Mouse (Mus musculus) MEL (cell line): ENCODE measurements around the gene Pde3b. TPM values are rescaled to one million over a fixed set of nuclear protein-coding genes. Genes with fewer than 3 reads are reported as not detected.
A peak's percentile ranks its signal among the peaks of the same experiment; 100 is the strongest.
"Not testable (repeated sequence)": the region's sequence is repeated elsewhere in the genome, so short reads cannot be mapped to it uniquely, and the experiment has no call there.

Experiments
- DNase-seq: peaks from one replicate; pipeline ENCODE4 v3.0.0; 2011; ENCODE audit warnings: low read depth, low spot score
- H3K27ac ChIP-seq: 2 replicates; pipeline ENCODE4 v1.5.1; 2012; ENCODE audit warnings: low read depth, mild to moderate bottlenecking, control low read depth, low read length, moderate library complexity; ENCODE audit not compliant: control insufficient read depth
- H3K27me3 ChIP-seq, 2 experiments: fragments of 150-350 bp in 1 of 2; sonication (generic) in 1 of 2; 2 replicates each; pipeline ENCODE4 v1.6.1; 2012; ENCODE audit warnings: low read length in 2 of 2, mild to moderate bottlenecking in 2 of 2, improper control_type of control experiment in 1 of 2, moderate library complexity in 1 of 2; ENCODE audit not compliant: insufficient read depth in 2 of 2, control insufficient read depth in 1 of 2
- H3K36me3 ChIP-seq, 2 experiments: 2 replicates each; pipeline ENCODE4 v1.6.1; 2012 to 2014; ENCODE audit warnings: low read length in 2 of 2, improper control_type of control experiment in 1 of 2, inconsistent platforms in 1 of 2, mild to moderate bottlenecking in 1 of 2; ENCODE audit not compliant: insufficient read depth in 2 of 2, control insufficient read depth in 1 of 2
- H3K4me1 ChIP-seq, 2 experiments: fragments of 150-350 bp in 1 of 2; sonication (generic) in 1 of 2; 2 replicates each; pipeline ENCODE4 v1.6.1; 2012; ENCODE audit warnings: low read length in 2 of 2, improper control_type of control experiment in 1 of 2, mild to moderate bottlenecking in 1 of 2; ENCODE audit not compliant: insufficient read depth in 2 of 2, control insufficient read depth in 1 of 2
- H3K4me3 ChIP-seq, 2 experiments: fragments of 150-350 bp in 1 of 2; sonication (generic) in 1 of 2; 2 replicates each; pipeline ENCODE4 v1.5.1; 2012; ENCODE audit warnings: low read depth in 2 of 2, low read length in 2 of 2, mild to moderate bottlenecking in 2 of 2, moderate library complexity in 2 of 2, control low read depth in 1 of 2, improper control_type of control experiment in 1 of 2; ENCODE audit not compliant: control insufficient read depth in 1 of 2, insufficient read depth in 1 of 2
- H3K79me2 ChIP-seq: 2 replicates; pipeline ENCODE4 v1.6.1; 2012; ENCODE audit warnings: mild to moderate bottlenecking, low read length, moderate library complexity; ENCODE audit not compliant: control insufficient read depth, poor library complexity, insufficient read depth
- H3K9ac ChIP-seq: 2 replicates; pipeline ENCODE4 v1.6.1; 2012; ENCODE audit warnings: low read depth, mild to moderate bottlenecking, control low read depth, low read length, moderate library complexity; ENCODE audit not compliant: control insufficient read depth, poor library complexity, severe bottlenecking
- H3K9me3 ChIP-seq: fragments of 150-350 bp; sonication (generic); replicated peaks from 2 replicates; pipeline ENCODE4 v1.6.1; 2012; ENCODE audit warnings: mild to moderate bottlenecking, low read length, improper control_type of control experiment, moderate library complexity; ENCODE audit not compliant: insufficient read depth
- BHLHE40 ChIP-seq: IDR thresholded peaks from 2 replicates; pipeline ENCODE4 v1.6.1; 2012; ENCODE audit warnings: low read depth, mild to moderate bottlenecking, inconsistent platforms, low read length, improper control_type of control experiment, borderline replicate concordance
- CHD2 ChIP-seq: IDR thresholded peaks from 2 replicates; pipeline ENCODE4 v1.6.1; 2011; ENCODE audit warnings: low read length, improper control_type of control experiment
- E2F4 ChIP-seq: IDR thresholded peaks from 2 replicates; pipeline ENCODE4 v1.6.1; 2011; ENCODE audit warnings: low read depth, low read length, improper control_type of control experiment, borderline replicate concordance
- ELF1 ChIP-seq: IDR thresholded peaks from 2 replicates; pipeline ENCODE4 v1.6.1; 2014; ENCODE audit warnings: low read depth, mild to moderate bottlenecking, inconsistent platforms, low read length, improper control_type of control experiment, moderate library complexity
- HCFC1 ChIP-seq: IDR thresholded peaks from 2 replicates; pipeline ENCODE4 v1.6.1; 2012; ENCODE audit warnings: low read depth, mild to moderate bottlenecking, inconsistent platforms, low read length, improper control_type of control experiment, moderate library complexity
- JUND ChIP-seq: IDR thresholded peaks from 2 replicates; pipeline ENCODE4 v1.6.1; 2011; ENCODE audit warnings: low read depth, mild to moderate bottlenecking, improper control_type of control experiment, low read length
- MAZ ChIP-seq: IDR thresholded peaks from 2 replicates; pipeline ENCODE4 v1.6.1; 2012; ENCODE audit warnings: low read depth, mild to moderate bottlenecking, inconsistent platforms, low read length, improper control_type of control experiment
- MYB ChIP-seq: IDR thresholded peaks from 2 replicates; pipeline ENCODE4 v1.6.1; 2011; ENCODE audit warnings: mild to moderate bottlenecking, low read depth, low read length, improper control_type of control experiment
- MYC ChIP-seq: IDR thresholded peaks from 2 replicates; pipeline ENCODE4 v1.6.1; 2011; ENCODE audit warnings: low read depth, mild to moderate bottlenecking, low read length, improper control_type of control experiment, moderate library complexity
- NELFE ChIP-seq: IDR thresholded peaks from 2 replicates; pipeline ENCODE4 v1.6.1; 2011; ENCODE audit warnings: low read depth, low read length, improper control_type of control experiment
- NRF1 ChIP-seq: IDR thresholded peaks from 2 replicates; pipeline ENCODE4 v1.6.1; 2014; ENCODE audit warnings: low read depth, mild to moderate bottlenecking, inconsistent platforms, low read length, improper control_type of control experiment, moderate library complexity; ENCODE audit not compliant: poor library complexity, insufficient read depth, severe bottlenecking
- POLR2A ChIP-seq, 2 experiments: IDR thresholded peaks; 2 replicates each; pipeline ENCODE4 v1.6.1; 2011 to 2012; ENCODE audit warnings: low read length in 2 of 2, mild to moderate bottlenecking in 2 of 2, control low read depth in 1 of 2, improper control_type of control experiment in 1 of 2, low read depth in 1 of 2, moderate library complexity in 1 of 2; ENCODE audit not compliant: control insufficient read depth in 1 of 2, insufficient read depth in 1 of 2, poor library complexity in 1 of 2
- RCOR1 ChIP-seq: IDR thresholded peaks from 2 replicates; pipeline ENCODE4 v1.6.1; 2012; ENCODE audit warnings: low read depth, mild to moderate bottlenecking, inconsistent platforms, low read length, improper control_type of control experiment
- SIN3A ChIP-seq: IDR thresholded peaks from 2 replicates; pipeline ENCODE4 v1.6.1; 2012; ENCODE audit warnings: low read length, improper control_type of control experiment, inconsistent platforms
- TBP ChIP-seq: IDR thresholded peaks from 2 replicates; pipeline ENCODE4 v1.8.0; 2011; ENCODE audit warnings: low read depth, low read length, improper control_type of control experiment
- ZNF384 ChIP-seq: IDR thresholded peaks from 2 replicates; pipeline ENCODE4 v1.6.1; 2012; ENCODE audit warnings: low read depth, mild to moderate bottlenecking, inconsistent platforms, low read length, improper control_type of control experiment
- polyA plus RNA-seq, 2 experiments: library from polyadenylated mRNA; stranded (reverse) in 1 of 2; unstranded in 1 of 2; fragments of >175 nt in 1 of 2; fragments of >200 nt in 1 of 2; gene quantifications; 2 replicates each; pipeline versions ENCODE4 v1.2.1 to v1.2.4; 2012; ENCODE audit warnings: low replicate concordance in 2 of 2, low read depth in 1 of 2; ENCODE audit not compliant: insufficient read length in 2 of 2, insufficient read depth in 1 of 2, missing spikeins in 1 of 2
- total RNA-seq: library from RNA; depleted of rRNA; stranded (reverse); fragments of 300-350 nt; gene quantifications from 2 replicates; pipeline ENCODE4 v1.2.3, GENCODE M21; 2012

Pde3b gene
- total and polyA plus RNA-seq, 3 experiments, result 4.5 to 36.6 (median 9.9) TPM

GRCm38 (mm10) chr7:114416021-114416845, 1.2 kb downstream of the Pde3b start:
- Histone ChIP-seq H3K9me3 (no peaks in the 10 kb centered on the region), H3K27me3 (peaks cover 2 to 9% of the 10 kb centered on the region in 2 experiments; a peak in 2 of 4 replicates), H3K9ac (peak overlapping the region; percentile 95), H3K4me3 (peak overlapping the region; percentile 59 to 78), H3K36me3 (peaks cover 0 to 6% of the 10 kb centered on the region in 2 experiments; a peak in 2 of 4 replicates), H3K27ac (no peak overlapping the region), H3K4me1 (peaks cover 5 to 6% of the 10 kb centered on the region in 2 experiments), H3K79me2 (peaks cover 27% of the 10 kb centered on the region)
- DNase-seq, result peak; percentile 58
- TF ChIP-seq CHD2 (no peak), TBP (no peak), SIN3A (0 out of 2 replicates have a peak, but pooled peaks have one; percentile 13), POLR2A (IDR thresholded peaks at IDR 0.05; ENCODE audit: control insufficient read depth in 1 of 2, insufficient read depth in 1 of 2, low read depth in 1 of 2, low read length in 2 of 2, poor library complexity in 1 of 2) (0 out of 4 replicates have a peak, but pooled peaks of 1 of the 2 experiments have one; percentile 16)

GRCm38 (mm10) chr7:114419331-114419730, 4.2 kb downstream of the Pde3b start:
- H3K79me2 ChIP-seq, result peaks cover 32% of the 10 kb centered on the region
- not testable (repeated sequence) for H3K9ac ChIP-seq, H3K4me1 ChIP-seq, H3K9me3 ChIP-seq, H3K27ac ChIP-seq, H3K4me3 ChIP-seq, H3K36me3 ChIP-seq, H3K27me3 ChIP-seq
- peak; percentile 57 for DNase-seq
- TF ChIP-seq ZNF384, result peak; percentile 40; the same call in 1 of the 2 replicates

GRCm38 (mm10) chr7:114420918-114421317, 5.8 kb downstream of the Pde3b start:
- no peak overlapping the region for H3K4me3 ChIP-seq
- H3K4me1 ChIP-seq, result peaks cover 2 to 12% of the 10 kb centered on the region in 2 experiments; a peak in 3 of 4 replicates
- peaks cover 24% of the 10 kb centered on the region for H3K79me2 ChIP-seq
- H3K36me3 ChIP-seq, result peaks cover 0 to 13% of the 10 kb centered on the region in 2 experiments; a peak in 2 of 4 replicates
- no peak overlapping the region for H3K9ac ChIP-seq
- no peaks in the 10 kb centered on the region; a peak in 1 of 4 replicates for H3K27me3 ChIP-seq
- no peaks in the 10 kb centered on the region for H3K9me3 ChIP-seq
- TF ChIP-seq POLR2A (IDR thresholded peaks at IDR 0.05; ENCODE audit: control insufficient read depth in 1 of 2, insufficient read depth in 1 of 2, low read depth in 1 of 2, low read length in 2 of 2, poor library complexity in 1 of 2), result no peak
- no peak for TF ChIP-seq HCFC1
- no peak for TF ChIP-seq NELFE
- TF ChIP-seq ELF1, result no peak
- TF ChIP-seq MAZ, result no peak
- no peak for TF ChIP-seq ZNF384
- TF ChIP-seq RCOR1, result no peak
- TF ChIP-seq BHLHE40, result no peak
- no peak for TF ChIP-seq JUND
- no peak for TF ChIP-seq MYC
- TF ChIP-seq MYB, result no peak
- TF ChIP-seq NRF1, result no peak
- no peak for TF ChIP-seq E2F4
- no peak for DNase-seq
- H3K27ac ChIP-seq, result no peak overlapping the region
